Mouse (Mus musculus) urinary bladder, postnatal 10 days (tissue): ENCODE measurements around the gene Scd4.

Experiments used
- DNase-seq: peaks from one replicate; pipeline ENCODE4 v3.0.0; 2022; ENCODE audit warnings: low spot score

Gene Scd4

GRCm38 (mm10) chr19:44332833-44333623 lies at the start of gene Scd4:
Gene Scd4 (plus strand): TSS chr19:44333092.
- DNase-seq = no peak

- DNase-seq = no peak
These were observed 49.5 kb upstream of the Scd4 start for GRCm38 (mm10) chr19:44283157-44284024.

GRCm38 (mm10) chr19:44284025-44284695 lies 48.7 kb upstream of the Scd4 start:
- peak; percentile 74 for DNase-seq

GRCm38 (mm10) chr19:44284723-44285122 lies 48.2 kb upstream of the Scd4 start:
- DNase-seq = no peak

GRCm38 (mm10) chr19:44285554-44285953 lies 47.3 kb upstream of the Scd4 start:
- no peak for DNase-seq

GRCm38 (mm10) chr19:44286109-44286508 lies 46.8 kb upstream of the Scd4 start:
- no peak for DNase-seq

GRCm38 (mm10) chr19:44287415-44288110 lies 45.3 kb upstream of the Scd4 start:
- DNase-seq = no peak

GRCm38 (mm10) chr19:44292083-44292482 lies 40.8 kb upstream of the Scd4 start:
- DNase-seq = no peak

- DNase-seq = no peak
These were observed 40.4 kb upstream of the Scd4 start for GRCm38 (mm10) chr19:44292483-44292882.

- peak; percentile 24 for DNase-seq
These were observed 39.7 kb upstream of the Scd4 start, which contains the start of gene Scd2 for GRCm38 (mm10) chr19:44292941-44293768. Gene Scd2 (plus strand): TSS chr19:44293674.

GRCm38 (mm10) chr19:44293769-44294551 lies 38.9 kb upstream of the Scd4 start:
- DNase-seq = peak; percentile 55

GRCm38 (mm10) chr19:44294588-44295041 lies 38.3 kb upstream of the Scd4 start:
- DNase-seq = peak; percentile 61

- DNase-seq = no peak
These were observed 37.6 kb upstream of the Scd4 start for GRCm38 (mm10) chr19:44295251-44295650.

- DNase-seq = peak; percentile 68
These were observed 37.2 kb upstream of the Scd4 start for GRCm38 (mm10) chr19:44295741-44296140.

- DNase-seq = no peak
These were observed 36.7 kb upstream of the Scd4 start for GRCm38 (mm10) chr19:44296186-44296585.

GRCm38 (mm10) chr19:44297068-44297760 lies 35.7 kb upstream of the Scd4 start:
- no peak for DNase-seq

GRCm38 (mm10) chr19:44297862-44298261 lies 35.0 kb upstream of the Scd4 start:
- DNase-seq = no peak

GRCm38 (mm10) chr19:44299078-44299477 lies 33.8 kb upstream of the Scd4 start:
- DNase-seq = no peak

- no peak for DNase-seq
These were observed 33.0 kb upstream of the Scd4 start for GRCm38 (mm10) chr19:44299902-44300301.
